Mouse (Mus musculus) C2C12 (cell line): ENCODE data around the gene Plpp1.

ENCODE experiments used
- CEBPB ChIP-seq: IDR thresholded peaks from one replicate; pipeline ENCODE4 v1.6.1; 2011; ENCODE audit warnings: low read depth, mild to moderate bottlenecking, control low read depth, moderate library complexity
- CTCF ChIP-seq: IDR thresholded peaks from one replicate; pipeline ENCODE4 v1.5.1; 2011; ENCODE audit not compliant: control insufficient read depth, insufficient read depth, insufficient read length
- MAX ChIP-seq: IDR thresholded peaks from one replicate; pipeline ENCODE4 v1.6.1; 2011; ENCODE audit warnings: mild to moderate bottlenecking, control low read depth
- MYOD1 ChIP-seq: IDR thresholded peaks from one replicate; pipeline ENCODE4 v1.6.1; 2011; ENCODE audit warnings: low read depth; ENCODE audit not compliant: control insufficient read depth, insufficient read length
- MYOG ChIP-seq: IDR thresholded peaks from one replicate; pipeline ENCODE4 v1.6.1; 2011; ENCODE audit not compliant: control insufficient read depth, insufficient read length; ENCODE audit errors: extremely low read depth
- USF1 ChIP-seq: IDR thresholded peaks from one replicate; pipeline ENCODE4 v1.6.1; 2011; ENCODE audit warnings: low read depth, mild to moderate bottlenecking, control low read depth, moderate library complexity

DNA sequence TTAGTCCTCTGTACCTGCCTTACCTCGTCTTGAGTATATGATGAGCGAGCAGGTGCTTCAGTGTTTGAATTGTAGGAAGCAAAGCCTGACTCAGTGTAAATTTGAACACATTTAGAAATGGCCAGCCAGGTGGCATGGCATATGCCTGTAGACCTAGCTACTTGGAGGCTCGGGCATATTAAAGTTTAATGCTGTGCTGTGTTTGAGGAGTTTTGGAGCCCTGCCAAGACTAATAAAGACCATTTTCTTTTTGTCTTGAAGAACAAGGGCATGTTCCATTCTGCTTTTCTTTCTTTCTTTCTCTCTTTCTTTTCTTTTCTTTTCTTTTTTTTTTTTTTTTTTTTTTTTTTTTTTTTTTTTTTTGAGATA lies 33.3 kb downstream of the Plpp1 start:
- no peak for TF ChIP-seq CTCF
- TF ChIP-seq USF1 = no peak
- TF ChIP-seq MYOG = no peak
- TF ChIP-seq MAX = no peak
- TF ChIP-seq MYOD1 = no peak
- no peak for TF ChIP-seq CEBPB
